Mouse (Mus musculus) midbrain, embryonic 14.5 days (tissue): ENCODE data around the gene Fam241b. TPM values are rescaled to one million over a fixed set of nuclear protein-coding genes. Genes with fewer than 3 reads are reported as not detected.

ENCODE experiments used
- ATAC-seq: fragments of 200-750 bp; cut with Nextera tagmentation; 2 replicates; pipeline ENCODE4 v1.8.0; 2017; ENCODE audit warnings: moderate number of reproducible peaks, moderate library complexity; ENCODE audit not compliant: low FRiP score, low TSS enrichment
- DNase-seq: peaks from one replicate; pipeline ENCODE4 v3.0.0-alpha.2; 2015
- H3K27ac ChIP-seq: fragments of 300-500 bp; sonication (generic); replicated peaks from 2 replicates; pipeline ENCODE4 v1.5.1; 2014; ENCODE audit warnings: mild to moderate bottlenecking, low read depth, low read length, moderate library complexity
- H3K27me3 ChIP-seq: fragments of 300-500 bp; sonication (generic); 2 replicates; pipeline ENCODE4 v1.6.1; 2014; ENCODE audit warnings: low read length, control low read depth, mixed read lengths; ENCODE audit not compliant: control insufficient read depth, insufficient read depth
- H3K36me3 ChIP-seq: fragments of 300-500 bp; sonication (generic); 2 replicates; pipeline ENCODE4 v1.6.1; 2014; ENCODE audit warnings: low read length, control low read depth; ENCODE audit not compliant: control insufficient read depth, insufficient read depth
- H3K4me1 ChIP-seq: fragments of 300-500 bp; sonication (generic); 2 replicates; pipeline ENCODE4 v1.6.1; 2014; ENCODE audit warnings: mild to moderate bottlenecking, antibody characterized with exemption, low read length, control low read depth; ENCODE audit not compliant: control insufficient read depth, insufficient read depth
- H3K4me2 ChIP-seq: fragments of 300-500 bp; sonication (generic); 2 replicates; pipeline ENCODE4 v1.6.1; 2014; ENCODE audit warnings: mild to moderate bottlenecking, low read length, moderate library complexity
- H3K4me3 ChIP-seq: fragments of 300-500 bp; sonication (generic); replicated peaks from 2 replicates; pipeline ENCODE4 v1.5.1; 2014; ENCODE audit warnings: low read depth, low read length
- H3K9ac ChIP-seq: fragments of 300-500 bp; sonication (generic); replicated peaks from 2 replicates; pipeline ENCODE4 v1.6.1; 2014; ENCODE audit warnings: mild to moderate bottlenecking, low read length, moderate library complexity
- H3K9me3 ChIP-seq: fragments of 300-500 bp; sonication (generic); 2 replicates; pipeline ENCODE4 v1.6.1; 2016; ENCODE audit warnings: low read length, control low read depth, mixed read lengths; ENCODE audit not compliant: control insufficient read depth
- WGBS: fragments of 180-500 bp; shearing (Covaris S2); extraction: QIAGEN DNeasy Blood & Tissue Kit; methylation state at CpG from one replicate; pipeline ENCODE4 v1.1.7; 2014; 5-methylcytosine and 5-hydroxymethylcytosine counted together
- polyA plus RNA-seq: library from polyadenylated mRNA; unstranded; fragments of >200 nt; fragmentation: Nextera tagmentation; extraction: Ambion mirVana; gene quantifications from 2 replicates; pipeline ENCODE4 v1.2.1, GENCODE M21; 2014

Gene Fam241b
- polyA plus RNA-seq, 1 experiment from 2014 or later = 48.3 TPM

DNA sequence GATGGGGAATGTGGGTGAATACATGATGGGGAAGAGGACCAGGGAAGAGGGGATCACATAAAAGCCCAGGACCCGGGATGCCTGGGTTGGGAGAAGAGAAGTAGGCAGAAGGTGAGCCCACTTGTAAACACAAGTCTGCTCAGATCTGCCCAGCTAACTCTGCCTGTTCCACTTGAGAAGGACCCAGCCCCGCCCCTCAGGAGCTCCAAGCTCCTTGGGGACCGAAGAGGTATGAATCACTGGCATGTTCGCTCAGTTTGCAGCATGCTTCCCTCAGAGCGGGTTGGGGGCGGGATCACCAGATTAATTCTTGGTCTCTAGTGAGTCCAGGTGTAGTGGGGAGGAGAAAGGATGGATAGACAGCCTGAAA, 32.5 kb downstream of the Fam241b start:
- WGBS = 36% methylated on average over 6 of the region's 6 CpGs
- Histone ChIP-seq H3K4me2 (peak overlapping the region; percentile 91), H3K27me3 (peaks cover 13% of the 10 kb centered on the region; the same call in 1 of the 2 replicates), H3K4me1 (peaks cover 10% of the 10 kb centered on the region; the same call in 1 of the 2 replicates), H3K9ac (peak overlapping the region; percentile 92), H3K27ac (no peak overlapping the region), H3K9me3 (no peaks in the 10 kb centered on the region), H3K36me3 (peaks cover 8% of the 10 kb centered on the region; the same call in 1 of the 2 replicates), H3K4me3 (peak overlapping the region; percentile 80)
- ATAC-seq (peak; percentile 22; the same call in 1 of the 2 replicates), DNase-seq (no peak)

DNA sequence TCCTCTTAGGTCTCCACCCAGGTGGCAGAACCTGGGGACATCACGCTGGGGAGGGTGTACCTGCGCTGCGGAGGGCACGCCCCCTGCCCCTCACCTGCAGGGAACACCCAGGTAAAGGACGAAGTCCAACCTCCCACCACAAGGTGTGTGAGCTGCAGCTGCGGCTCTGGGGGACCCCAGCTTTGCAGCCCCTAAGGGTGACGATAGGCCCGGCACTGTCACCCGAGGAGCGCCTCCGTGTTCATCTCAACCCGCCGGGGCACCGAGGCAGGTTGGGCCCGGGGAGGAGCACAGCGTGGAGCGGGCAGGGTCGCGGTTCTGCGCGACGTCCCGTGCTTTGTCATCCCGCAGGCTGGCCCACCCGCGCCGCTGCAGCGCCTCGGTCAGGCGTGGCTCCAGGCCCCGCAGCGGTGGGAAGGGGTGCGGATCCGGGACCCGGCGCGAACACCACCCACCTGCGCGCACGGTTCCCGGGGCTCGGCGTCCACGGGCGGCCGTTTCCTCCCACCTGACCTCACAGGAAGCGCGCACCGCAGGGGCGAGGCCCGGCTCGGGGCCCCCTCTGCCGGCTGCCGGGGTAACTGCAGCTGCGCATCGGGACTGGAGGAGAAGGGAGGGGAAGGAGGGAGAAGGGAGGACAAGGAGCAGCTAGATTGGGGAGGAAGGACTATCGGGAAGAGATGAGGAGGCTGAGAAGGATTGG, 33.1 kb downstream of the Fam241b start:
- no peaks in the 10 kb centered on the region for H3K9me3 ChIP-seq
- peaks cover 8% of the 10 kb centered on the region; the same call in 1 of the 2 replicates for H3K36me3 ChIP-seq
- DNase-seq (peak; percentile 94), ATAC-seq (peak; percentile 82)
- H3K4me3 ChIP-seq = peak overlapping the region; percentile 80
- no peak overlapping the region for H3K27ac ChIP-seq
- H3K9ac ChIP-seq = peak overlapping the region; percentile 92
- peak overlapping the region; percentile 91 for H3K4me2 ChIP-seq
- peaks cover 10% of the 10 kb centered on the region; the same call in 1 of the 2 replicates for H3K4me1 ChIP-seq
- H3K27me3 ChIP-seq = peaks cover 13% of the 10 kb centered on the region; the same call in 1 of the 2 replicates
- WGBS = under 1% methylated on average over 57 of the region's 57 CpGs

DNA sequence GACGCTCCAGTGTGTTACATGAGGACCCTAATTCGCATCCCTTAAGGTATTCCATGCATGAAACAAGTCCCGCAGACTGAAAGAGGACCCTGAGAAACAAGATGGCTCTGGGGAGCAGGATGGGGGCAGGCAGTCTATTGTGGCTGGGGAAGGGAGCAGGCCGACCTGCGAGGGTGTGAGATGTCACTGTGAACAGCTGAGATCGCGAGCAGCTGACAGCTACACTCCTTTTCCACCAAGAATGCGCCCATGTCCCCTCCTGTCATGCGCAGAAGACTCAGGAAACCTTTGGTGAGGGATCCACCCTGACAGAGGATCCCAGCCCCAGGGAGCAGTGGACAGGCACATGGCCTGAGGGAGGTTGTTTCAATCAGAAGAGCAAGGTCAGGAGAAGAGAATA, 36.7 kb downstream of the Fam241b start:
- peaks cover 12% of the 10 kb centered on the region for H3K4me1 ChIP-seq
- H3K27me3 ChIP-seq = peaks cover 14% of the 10 kb centered on the region; the same call in 1 of the 2 replicates
- H3K9ac ChIP-seq = no peak overlapping the region
- H3K36me3 ChIP-seq = peaks cover 8% of the 10 kb centered on the region; the same call in 1 of the 2 replicates
- no peak overlapping the region for H3K27ac ChIP-seq
- no peak overlapping the region for H3K4me2 ChIP-seq
- ATAC-seq = no peak
- H3K4me3 ChIP-seq = no peak overlapping the region
- H3K9me3 ChIP-seq = no peaks in the 10 kb centered on the region
- DNase-seq = no peak
- WGBS = 66% methylated on average over 9 of the region's 9 CpGs

DNA sequence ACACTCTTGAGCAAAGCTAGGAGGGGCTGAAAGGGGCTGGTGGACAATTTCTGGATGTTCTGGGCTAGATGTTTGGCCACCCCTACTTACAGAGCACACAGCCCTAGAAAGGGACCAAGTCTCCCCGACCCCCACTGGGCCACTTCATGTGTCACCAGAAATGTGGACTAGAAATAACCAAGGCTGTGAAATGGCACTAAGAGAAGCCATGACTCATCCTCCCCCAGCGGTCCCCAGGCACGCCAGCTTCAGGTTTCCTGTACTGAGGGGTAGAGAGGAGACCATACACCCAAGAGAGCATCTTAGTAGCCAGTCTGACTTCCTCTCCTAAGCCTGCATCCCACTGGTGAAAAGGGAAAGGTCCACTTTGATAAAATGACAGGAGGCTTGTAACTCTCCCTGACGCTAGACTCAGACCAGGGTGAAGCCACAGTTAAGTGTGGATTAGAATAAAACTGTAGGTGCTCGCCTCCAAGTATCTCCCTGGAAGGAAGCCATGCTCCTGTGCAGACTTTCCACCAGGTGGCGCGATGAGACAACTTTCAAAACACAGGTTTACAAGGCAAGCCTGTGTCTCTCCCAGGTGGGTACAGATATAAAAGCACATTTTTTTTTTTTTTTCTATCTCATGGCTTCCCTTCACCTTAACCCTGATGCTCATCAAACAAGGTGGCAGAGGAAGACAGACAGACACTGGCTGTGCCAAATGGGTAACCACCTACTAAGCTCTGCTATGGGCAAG, 38.7 kb downstream of the Fam241b start:
- Histone ChIP-seq H3K4me3 (no peak overlapping the region), H3K27ac (no peak overlapping the region), H3K36me3 (peaks cover 8% of the 10 kb centered on the region; the same call in 1 of the 2 replicates), H3K4me2 (no peak overlapping the region), H3K27me3 (peaks cover 7% of the 10 kb centered on the region; the same call in 1 of the 2 replicates), H3K9me3 (no peaks in the 10 kb centered on the region), H3K9ac (no peak overlapping the region), H3K4me1 (peaks cover 28% of the 10 kb centered on the region)
- DNase-seq (peak; percentile 90), ATAC-seq (no peak)
- 30% methylated on average over 7 of the region's 7 CpGs for WGBS

DNA sequence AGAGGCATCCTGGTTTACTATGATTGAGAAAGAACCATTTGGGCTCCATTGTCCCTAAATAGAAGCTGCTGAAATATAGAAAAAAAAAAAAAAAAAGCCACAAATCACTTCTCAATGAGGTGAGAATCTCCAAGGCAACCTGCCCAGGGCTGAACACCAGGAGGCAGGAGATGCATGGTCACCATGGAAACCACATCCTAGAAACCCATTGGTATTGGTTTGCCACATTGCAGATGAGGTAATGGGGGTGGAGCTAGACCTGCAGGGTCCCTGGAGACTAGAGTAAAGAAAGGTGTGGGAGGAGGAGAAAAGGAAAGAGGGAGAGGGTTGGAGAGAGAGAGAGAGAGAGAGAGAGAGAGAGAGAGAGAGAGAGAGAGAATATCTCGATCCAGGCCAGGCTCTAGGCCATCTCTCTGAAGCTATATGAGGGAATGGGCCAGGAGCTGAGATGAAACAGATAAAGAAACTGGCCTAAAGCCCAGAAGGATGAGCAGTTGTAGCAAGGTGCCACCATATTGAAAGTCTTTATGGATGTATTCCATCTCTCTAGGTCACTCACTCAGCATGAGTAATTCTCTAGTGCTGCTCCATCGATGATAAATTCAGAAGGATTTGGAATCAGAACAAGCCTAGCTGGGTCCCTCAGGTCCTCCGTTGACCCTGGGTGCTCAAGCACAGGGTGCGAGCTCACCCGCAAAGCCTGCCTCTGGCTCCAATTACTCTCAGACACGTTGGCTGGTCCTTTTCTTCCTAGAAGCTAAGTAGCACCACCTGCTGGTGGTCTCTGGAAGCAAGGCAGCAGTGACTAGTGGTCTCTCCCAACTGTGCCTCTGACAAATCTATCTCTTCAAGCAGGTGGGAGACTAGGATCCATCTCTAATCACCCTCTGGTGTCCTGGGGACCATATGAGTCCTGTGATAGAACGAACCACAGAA, 41.9 kb downstream of the Fam241b start:
- Histone ChIP-seq H3K9ac (no peak overlapping the region), H3K9me3 (no peaks in the 10 kb centered on the region), H3K27me3 (0 out of 2 replicates have a peak, but pooled peaks cover 4% of the 10 kb centered on the region), H3K4me2 (peak overlapping the region; percentile 21), H3K36me3 (no peaks in the 10 kb centered on the region), H3K27ac (peak overlapping the region; percentile 92), H3K4me1 (peaks cover 31% of the 10 kb centered on the region), H3K4me3 (no peak overlapping the region)
- ATAC-seq = peak; percentile 80
- 9% methylated on average over 7 of the region's 7 CpGs for WGBS
- peak; percentile 95 for DNase-seq

DNA sequence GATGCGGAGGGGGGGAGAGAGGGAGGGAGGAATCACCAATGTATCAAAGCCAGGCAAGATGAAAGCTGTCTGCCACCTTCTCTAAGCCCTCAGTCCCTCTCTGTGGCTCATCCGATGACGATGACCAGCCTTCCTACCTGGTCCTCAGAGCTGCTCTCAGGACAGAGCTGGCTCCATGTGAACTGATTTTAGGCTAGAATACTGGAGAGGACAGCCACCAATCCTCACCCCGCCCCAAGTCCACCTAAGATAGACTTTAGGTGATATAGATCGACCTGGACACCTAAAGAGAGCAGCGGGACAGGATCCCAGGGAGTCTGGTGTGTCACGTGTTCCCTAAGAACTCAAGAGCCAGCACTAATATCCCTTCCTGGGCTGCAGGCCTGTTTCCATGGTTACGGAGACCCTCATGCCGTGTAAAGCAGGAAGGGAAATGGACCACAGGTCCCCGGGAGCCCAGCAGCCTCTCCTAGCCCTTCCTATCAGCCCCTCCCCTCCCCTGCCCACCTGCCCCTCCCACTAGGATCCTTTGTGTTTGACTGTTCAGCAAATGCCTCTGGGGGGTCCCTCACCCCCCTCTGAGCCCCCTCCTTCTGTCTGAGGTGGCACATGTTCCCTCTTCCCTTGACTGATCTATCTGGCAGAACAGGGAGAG, 43.8 kb downstream of the Fam241b start:
- ATAC-seq (peak; percentile 79), DNase-seq (peak; percentile 86)
- H3K4me1 ChIP-seq = peaks cover 31% of the 10 kb centered on the region
- H3K27ac ChIP-seq = peak overlapping the region; percentile 92
- H3K27me3 ChIP-seq = 0 out of 2 replicates have a peak, but pooled peaks cover 4% of the 10 kb centered on the region
- H3K4me2 ChIP-seq = no peak overlapping the region
- no peak overlapping the region for H3K4me3 ChIP-seq
- 38% methylated on average over 10 of the region's 10 CpGs for WGBS
- no peaks in the 10 kb centered on the region for H3K36me3 ChIP-seq
- no peak overlapping the region for H3K9ac ChIP-seq
- H3K9me3 ChIP-seq = no peaks in the 10 kb centered on the region

DNA sequence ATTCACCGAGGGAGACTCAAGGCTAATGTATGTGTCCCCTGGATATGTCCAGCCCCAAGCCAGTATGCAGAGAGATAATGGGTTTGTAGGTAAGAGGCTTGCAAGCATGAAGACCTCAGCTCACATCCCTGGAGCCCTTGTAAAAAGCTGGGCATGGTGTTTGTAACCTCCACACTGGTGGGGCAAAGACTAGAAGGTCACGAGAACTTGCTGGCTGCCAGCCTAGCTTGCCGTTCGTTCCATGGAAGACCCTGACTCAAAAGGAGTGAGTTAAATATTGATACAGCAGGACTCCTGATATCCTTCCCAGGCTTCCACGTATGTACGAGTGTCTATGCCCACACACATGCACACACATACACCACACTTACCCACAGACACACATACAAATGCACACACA, 49.3 kb downstream of the Fam241b start:
- no peak overlapping the region for H3K4me3 ChIP-seq
- no peaks in the 10 kb centered on the region for H3K36me3 ChIP-seq
- no peak overlapping the region for H3K4me2 ChIP-seq
- DNase-seq (no peak), ATAC-seq (no peak)
- H3K27me3 ChIP-seq = no peaks in the 10 kb centered on the region
- no peak overlapping the region for H3K27ac ChIP-seq
- no peak overlapping the region for H3K9ac ChIP-seq
- H3K4me1 ChIP-seq = peaks cover 5% of the 10 kb centered on the region
- H3K9me3 ChIP-seq = no peaks in the 10 kb centered on the region
- 91% methylated on average over 6 of the region's 6 CpGs for WGBS

DNA sequence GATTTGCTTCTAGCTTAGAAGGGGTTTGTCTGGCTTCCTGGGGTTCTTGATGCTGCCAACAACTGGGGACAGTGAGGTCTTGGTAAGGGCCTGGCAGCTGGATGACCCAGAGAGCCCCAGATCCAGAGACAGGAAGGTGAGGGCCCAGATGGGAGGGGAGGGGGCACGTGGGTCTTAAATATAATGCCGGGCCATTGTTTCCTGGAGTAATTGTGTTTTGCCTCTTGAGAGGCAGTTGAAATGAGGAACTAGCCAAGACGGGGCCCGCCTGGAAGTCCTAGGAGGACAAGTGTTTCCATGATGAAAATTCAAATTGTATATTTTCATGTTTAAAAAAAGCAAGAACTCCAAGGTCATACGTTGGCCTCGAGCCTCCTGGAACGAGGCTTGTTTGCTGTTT, 49.8 kb downstream of the Fam241b start:
- 84% methylated on average over 7 of the region's 7 CpGs for WGBS
- Histone ChIP-seq H3K27me3 (no peaks in the 10 kb centered on the region), H3K27ac (no peak overlapping the region), H3K9ac (no peak overlapping the region), H3K4me1 (peaks cover under 1% of the 10 kb centered on the region; the same call in 1 of the 2 replicates), H3K9me3 (no peaks in the 10 kb centered on the region), H3K36me3 (no peaks in the 10 kb centered on the region), H3K4me3 (no peak overlapping the region), H3K4me2 (no peak overlapping the region)
- DNase-seq (no peak), ATAC-seq (no peak)
